Mouse (Mus musculus) naive thymus-derived CD4-positive, alpha-beta T cell, adult 2 months (primary cell): ENCODE results near the gene Pnmal2.

ENCODE experiments used
- DNase-seq: peaks from one replicate; pipeline ENCODE4 v3.0.0-alpha.2; 2011; ENCODE audit warnings: low read depth

Pnmal2 gene

GRCm38 (mm10) chr7:16982859-16983568 lies 38.5 kb downstream of the Pnmal2 start, which contains the start of gene Gm42372:
Gm42372 (plus strand) TSS chr7:16983086.
- peak; percentile 94 for DNase-seq

- no peak for DNase-seq
These were observed 43.2 kb downstream of the Pnmal2 start for GRCm38 (mm10) chr7:16987541-16988149.

GRCm38 (mm10) chr7:16988405-16988804 lies 43.9 kb downstream of the Pnmal2 start:
- DNase-seq: no peak

GRCm38 (mm10) chr7:16990006-16990744 lies 45.7 kb downstream of the Pnmal2 start:
- peak; percentile 74 for DNase-seq

GRCm38 (mm10) chr7:16991681-16992450 lies 47.4 kb downstream of the Pnmal2 start:
- no peak for DNase-seq

- DNase-seq: no peak
These were observed 47.9 kb downstream of the Pnmal2 start, which contains the start of gene Ccdc8 for GRCm38 (mm10) chr7:16992451-16992807. Ccdc8 (plus strand) TSS chr7:16992708.

GRCm38 (mm10) chr7:16993651-16994399 lies 49.3 kb downstream of the Pnmal2 start:
- DNase-seq: no peak

GRCm38 (mm10) chr7:16994400-16994799 lies 49.9 kb downstream of the Pnmal2 start:
- no peak for DNase-seq

GRCm38 (mm10) chr7:16995345-16995744 lies 50.9 kb downstream of the Pnmal2 start:
- DNase-seq: no peak
